Mouse (Mus musculus): ENCODE data around the gene Ces1e.

DNA sequence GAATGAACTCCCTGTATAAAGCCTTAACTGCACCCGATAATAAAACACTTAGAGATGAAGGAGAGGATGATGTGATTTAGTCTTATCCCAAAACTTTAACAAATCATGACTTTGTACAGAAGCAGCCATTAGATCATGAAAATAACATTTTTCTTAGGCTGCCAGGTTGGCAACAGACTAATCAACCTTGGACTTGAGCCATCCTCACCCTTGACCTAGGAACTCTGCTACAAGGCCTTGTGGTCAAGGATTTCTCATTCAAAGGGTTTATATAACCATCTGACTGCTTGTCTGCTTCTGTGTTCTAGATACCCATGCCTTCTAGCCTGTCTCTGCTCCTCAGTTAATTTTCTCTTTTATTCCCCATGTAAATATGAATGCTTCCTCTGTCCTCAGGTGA is 5.3 kb upstream of the Ces1e start:
- TF ChIP-seq CTCF (IDR thresholded peaks at IDR 0.05; ENCODE audit: insufficient read depth, low read depth, low read length) (no peak), POLR2A (IDR thresholded peaks at IDR 0.05; ENCODE audit: insufficient read depth, low read depth, low read length) (no peak)
